Mouse (Mus musculus) lung, postnatal 0 days (tissue): ENCODE measurements at regions not wholly inside any gene's neighbourhood (a gene's known extent, or its start where the extent isn't known, plus 50 kb on each side); places are given as distances from the start of the nearest gene placed in this dataset.

Source experiments
- CTCF ChIP-seq: IDR thresholded peaks from 2 replicates; pipeline ENCODE4 v1.5.1; 2016; ENCODE audit warnings: antibody characterized with exemption, mild to moderate bottlenecking
- EP300 ChIP-seq: IDR thresholded peaks from 2 replicates; pipeline ENCODE4 v1.6.1; 2016; ENCODE audit warnings: antibody characterized with exemption, mild to moderate bottlenecking, control low read depth

DNA sequence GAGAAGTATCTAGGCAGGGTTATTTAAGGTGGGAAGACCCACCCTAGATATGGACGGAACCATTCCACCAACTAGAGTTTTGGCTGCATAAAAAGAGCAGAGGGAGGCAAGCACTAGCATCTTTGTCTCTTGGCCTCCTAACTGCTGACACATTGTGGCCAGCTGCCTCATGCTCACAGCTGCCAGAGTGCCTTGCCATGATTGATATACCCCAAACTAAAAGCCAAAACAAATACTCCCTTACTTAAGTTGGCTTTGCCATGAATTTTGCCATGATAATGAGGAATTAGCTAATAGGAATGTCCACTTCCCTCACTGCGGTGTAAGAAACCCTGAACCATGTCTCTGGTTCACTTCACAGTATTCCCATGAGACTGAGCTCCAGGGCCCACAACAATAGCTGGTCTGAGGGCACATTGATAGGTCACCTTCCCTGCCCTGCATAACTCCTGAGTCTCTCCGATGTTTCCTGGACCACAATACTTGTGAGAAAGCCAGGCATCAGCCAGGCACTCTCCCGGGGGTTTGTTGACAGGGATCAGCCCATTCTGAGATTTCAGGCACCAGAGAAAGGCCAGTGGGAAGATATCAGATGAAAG, 344.5 kb downstream of the 1500009L16Rik start:
- TF ChIP-seq CTCF (no peak), EP300 (no peak)
